Mouse (Mus musculus) testis, adult 2 months (tissue): ENCODE results near the gene Kcnk15. TPM values are rescaled to one million over a fixed set of nuclear protein-coding genes. Genes with fewer than 3 reads are reported as not detected.

Experiments
- H3K27ac ChIP-seq: fragments of 200-500 bp; 2 replicates; pipeline ENCODE4 v1.5.1; 2012; ENCODE audit warnings: low read depth, low read length; ENCODE audit not compliant: control insufficient read depth, insufficient read depth
- H3K27me3 ChIP-seq: fragments of 200-500 bp; 2 replicates; pipeline ENCODE4 v1.6.1; 2012; ENCODE audit warnings: mild to moderate bottlenecking, low read length, moderate library complexity; ENCODE audit not compliant: control insufficient read depth, insufficient read depth
- H3K36me3 ChIP-seq: fragments of 200-500 bp; 2 replicates; pipeline ENCODE4 v1.6.1; 2012; ENCODE audit warnings: mild to moderate bottlenecking, low read length; ENCODE audit not compliant: control insufficient read depth, insufficient read depth
- H3K4me1 ChIP-seq: fragments of 200-500 bp; 2 replicates; pipeline ENCODE4 v1.6.1; 2012; ENCODE audit warnings: low read length; ENCODE audit not compliant: control insufficient read depth, insufficient read depth
- H3K4me3 ChIP-seq: fragments of 200-500 bp; 2 replicates; pipeline ENCODE4 v1.5.1; 2012; ENCODE audit warnings: low read depth, mild to moderate bottlenecking, low read length, moderate library complexity, mixed read lengths; ENCODE audit not compliant: control insufficient read depth
- CTCF ChIP-seq: fragments of 200-500 bp; IDR thresholded peaks from 2 replicates; pipeline ENCODE4 v1.5.1; 2012; ENCODE audit warnings: low read depth, mild to moderate bottlenecking, inconsistent platforms, low read length, moderate library complexity; ENCODE audit not compliant: control insufficient read depth, insufficient read depth, insufficient replicate concordance
- POLR2A ChIP-seq: fragments of 200-500 bp; IDR thresholded peaks from 2 replicates; pipeline ENCODE4 v1.6.1; 2012; ENCODE audit warnings: low read depth, mild to moderate bottlenecking, inconsistent platforms, low read length, moderate library complexity; ENCODE audit not compliant: control insufficient read depth
- polyA plus RNA-seq: library from polyadenylated mRNA; depleted of rRNA; stranded (reverse); fragments of >200 nt; gene quantifications from 2 replicates; pipeline ENCODE4 v1.2.3, GENCODE M21; 2012

Kcnk15 gene
- polyA plus RNA-seq, 1 experiment, result not detected

DNA sequence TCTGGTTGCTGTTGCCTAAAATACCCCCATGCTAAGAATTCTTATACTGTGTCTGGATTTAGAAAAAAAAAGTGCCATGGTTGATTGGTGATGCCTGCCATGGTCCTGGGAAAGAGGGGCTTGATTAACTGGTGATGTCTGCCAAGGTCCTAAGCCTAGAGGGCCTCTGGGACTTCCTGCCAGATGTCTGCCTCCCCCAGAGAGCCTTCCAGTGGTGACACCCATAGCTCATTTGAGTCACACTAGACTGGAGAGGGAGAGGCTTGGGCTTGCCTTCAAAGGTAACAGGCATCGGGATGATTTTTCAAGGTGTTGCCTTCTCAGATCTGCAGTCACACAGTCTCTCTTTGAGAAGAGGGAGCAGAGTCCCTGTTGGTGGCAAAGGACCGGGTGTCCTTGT is 41.7 kb downstream of the Kcnk15 start:
- Histone ChIP-seq H3K27ac (no peak overlapping the region), H3K27me3 (no peaks in the 10 kb centered on the region), H3K36me3 (no peaks in the 10 kb centered on the region), H3K4me1 (no peaks in the 10 kb centered on the region), H3K4me3 (no peak overlapping the region)
- TF ChIP-seq POLR2A (no peak), CTCF (no peak)

DNA sequence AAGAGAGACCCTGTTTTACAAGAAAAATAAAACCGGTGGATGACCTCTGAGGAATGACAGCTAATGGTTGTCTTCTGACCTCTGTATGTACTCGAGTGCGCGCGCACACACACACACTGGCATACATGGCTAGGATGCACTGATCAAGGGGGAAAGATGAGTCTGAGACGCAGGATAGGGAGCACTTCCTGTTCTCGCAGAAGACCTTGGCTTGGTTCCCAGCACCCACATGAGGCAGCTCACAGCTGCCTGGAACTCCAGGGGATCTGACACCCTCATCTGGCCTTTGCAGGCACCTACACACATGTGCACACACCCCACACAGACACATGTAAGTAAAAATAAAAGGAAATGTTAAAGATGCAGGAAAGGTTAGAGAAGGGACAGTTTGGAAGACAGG is 43.6 kb downstream of the Kcnk15 start:
- TF ChIP-seq CTCF (0 out of 2 replicates have a peak, but pooled peaks have one; percentile 5), POLR2A (no peak)
- no peaks in the 10 kb centered on the region for H3K27me3 ChIP-seq
- H3K4me3 ChIP-seq, result no peak overlapping the region
- H3K27ac ChIP-seq, result no peak overlapping the region
- no peaks in the 10 kb centered on the region for H3K4me1 ChIP-seq
- no peaks in the 10 kb centered on the region for H3K36me3 ChIP-seq

DNA sequence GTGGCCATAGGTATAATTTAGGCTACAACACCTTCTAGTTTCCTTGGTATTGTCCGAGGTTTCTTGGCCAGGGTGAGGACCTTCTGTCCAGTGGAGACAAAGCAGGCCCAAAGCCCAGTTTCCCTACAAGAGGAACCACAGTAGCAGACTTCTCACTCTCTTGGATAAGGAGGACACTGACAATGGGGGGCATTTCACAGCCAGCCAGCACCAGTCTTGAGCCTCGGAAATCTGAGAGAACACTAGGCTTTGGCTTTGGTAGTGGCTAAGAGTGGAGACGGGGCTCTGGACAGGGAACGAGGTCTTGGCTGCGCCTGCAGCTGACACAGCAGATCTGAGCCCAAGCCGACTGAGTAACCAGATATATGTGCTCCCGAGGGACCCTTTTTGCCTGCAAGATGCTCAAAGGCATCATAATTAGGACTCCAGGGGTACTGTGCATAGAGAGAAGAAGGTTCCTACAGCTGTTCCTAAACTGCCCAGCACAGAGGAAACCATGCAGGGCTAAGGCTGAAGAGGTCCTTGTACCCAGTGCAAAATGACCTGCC is 44.6 kb downstream of the Kcnk15 start:
- Histone ChIP-seq H3K4me3 (no peak overlapping the region), H3K27ac (no peak overlapping the region), H3K27me3 (no peaks in the 10 kb centered on the region), H3K36me3 (no peaks in the 10 kb centered on the region), H3K4me1 (no peaks in the 10 kb centered on the region)
- TF ChIP-seq POLR2A (no peak), CTCF (no peak)

DNA sequence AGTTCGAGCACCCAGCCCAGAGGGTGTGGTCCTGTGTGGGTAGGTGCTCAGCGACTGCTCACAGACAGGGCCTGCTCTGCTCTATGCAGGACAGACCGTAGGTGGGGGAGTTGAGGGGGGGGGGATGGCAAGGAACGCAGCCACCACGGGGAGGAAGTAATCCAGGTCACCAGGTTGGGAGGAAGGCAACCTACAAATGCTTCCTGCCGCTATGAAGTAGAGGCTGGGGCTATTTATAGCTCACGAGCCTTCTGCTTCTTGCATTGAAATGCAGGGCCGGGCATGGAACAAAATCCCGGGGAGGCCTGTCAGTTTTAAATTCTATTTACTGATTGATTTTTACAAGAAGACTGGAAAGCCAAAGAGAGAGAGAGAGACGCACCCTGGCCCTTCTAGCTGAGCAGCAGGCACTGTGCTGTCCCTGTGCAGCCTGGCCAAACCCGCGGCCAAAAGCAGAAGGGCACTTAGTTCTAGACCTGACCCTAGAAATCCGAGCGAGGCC is 46.5 kb downstream of the Kcnk15 start:
- Histone ChIP-seq H3K36me3 (no peaks in the 10 kb centered on the region), H3K4me1 (0 out of 2 replicates have a peak, but pooled peaks cover 2% of the 10 kb centered on the region), H3K4me3 (no peak overlapping the region), H3K27ac (no peak overlapping the region; the same call in 1 of the 2 replicates), H3K27me3 (no peaks in the 10 kb centered on the region)
- TF ChIP-seq CTCF (no peak), POLR2A (no peak)

DNA sequence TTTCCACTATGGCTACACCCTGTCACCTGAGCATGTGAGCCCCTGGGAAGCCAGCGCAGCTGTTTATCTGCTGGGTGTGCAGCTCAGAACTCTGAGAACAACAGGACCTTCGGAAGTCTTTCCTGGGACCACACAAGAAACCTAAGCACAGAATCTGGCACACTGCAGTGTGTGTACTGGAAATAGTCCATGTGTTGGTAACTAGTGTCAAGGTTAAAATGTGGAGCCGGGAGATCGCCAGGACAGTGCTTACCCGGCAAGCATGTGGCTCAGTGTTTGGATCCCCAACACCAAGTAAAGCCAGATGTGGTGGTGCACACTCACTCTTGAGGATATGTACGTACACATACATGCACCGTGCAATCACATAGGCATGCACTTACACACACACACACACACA is 47.6 kb downstream of the Kcnk15 start:
- Histone ChIP-seq H3K27me3 (no peaks in the 10 kb centered on the region), H3K36me3 (no peaks in the 10 kb centered on the region), H3K4me3 (no peak overlapping the region), H3K27ac (peak overlapping the region; percentile 54; the same call in 1 of the 2 replicates), H3K4me1 (0 out of 2 replicates have a peak, but pooled peaks cover 2% of the 10 kb centered on the region)
- TF ChIP-seq CTCF (no peak), POLR2A (no peak)

DNA sequence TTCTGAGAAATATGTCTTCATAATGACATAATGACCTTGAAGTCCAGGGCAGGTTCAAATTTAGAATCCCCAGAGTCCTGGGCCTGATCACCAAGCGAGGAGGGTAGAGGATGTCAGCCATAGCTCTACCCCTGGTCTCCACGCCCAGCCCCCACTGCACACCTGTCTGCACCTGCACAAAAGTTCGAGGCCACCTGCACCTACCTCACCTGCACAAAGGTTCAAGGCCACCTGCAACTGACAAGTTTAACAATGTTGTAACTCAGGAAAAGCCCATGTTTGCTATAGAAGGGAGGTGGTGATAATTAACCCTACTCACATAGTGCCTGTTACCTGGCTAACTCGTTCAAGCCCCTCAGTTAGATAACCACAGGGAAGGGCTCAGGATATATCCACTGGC is 49.0 kb downstream of the Kcnk15 start:
- Histone ChIP-seq H3K36me3 (no peaks in the 10 kb centered on the region), H3K27ac (no peak overlapping the region), H3K4me3 (no peak overlapping the region), H3K4me1 (0 out of 2 replicates have a peak, but pooled peaks cover 2% of the 10 kb centered on the region), H3K27me3 (no peaks in the 10 kb centered on the region)
- TF ChIP-seq POLR2A, result no peak
- TF ChIP-seq CTCF, result no peak

- Histone ChIP-seq H3K4me3 (no peak overlapping the region), H3K4me1 (0 out of 2 replicates have a peak, but pooled peaks cover 2% of the 10 kb centered on the region), H3K27ac (no peak overlapping the region), H3K36me3 (no peaks in the 10 kb centered on the region), H3K27me3 (no peaks in the 10 kb centered on the region)
- TF ChIP-seq POLR2A (no peak), CTCF (no peak)
Observed at GRCm38 (mm10) chr2:163903461-163903860, 50.0 kb downstream of the Kcnk15 start.
